Mouse (Mus musculus) intestine, postnatal 0 days (tissue): ENCODE data around the gene Fam160a1. TPM values are rescaled to one million over a fixed set of nuclear protein-coding genes. Genes with fewer than 3 reads are reported as not detected.

Experiments used
- ATAC-seq: fragments of 200-750 bp; cut with Nextera tagmentation; 2 replicates; pipeline ENCODE4 v1.8.0; 2017; ENCODE audit warnings: mild to moderate bottlenecking, moderate TSS enrichment, moderate library complexity
- H3K27ac ChIP-seq: fragments of 300-500 bp; sonication (generic); 2 replicates; pipeline ENCODE4 v1.5.1; 2014; ENCODE audit warnings: mild to moderate bottlenecking, low read depth, low read length, moderate library complexity
- H3K27me3 ChIP-seq: fragments of 300-500 bp; sonication (generic); replicated peaks from 2 replicates; pipeline ENCODE4 v1.6.1; 2014; ENCODE audit warnings: low read length, mixed read lengths; ENCODE audit not compliant: control insufficient read depth, insufficient read depth
- H3K36me3 ChIP-seq: fragments of 300-500 bp; sonication (generic); 2 replicates; pipeline ENCODE4 v1.6.1; 2014; ENCODE audit warnings: mild to moderate bottlenecking, moderate library complexity; ENCODE audit not compliant: control insufficient read depth, insufficient read depth
- H3K4me1 ChIP-seq: fragments of 300-500 bp; sonication (generic); replicated peaks from 2 replicates; pipeline ENCODE4 v1.6.1; 2014; ENCODE audit warnings: antibody characterized with exemption, low read length, mixed read lengths; ENCODE audit not compliant: control insufficient read depth, insufficient read depth
- H3K4me2 ChIP-seq: fragments of 300-500 bp; sonication (generic); replicated peaks from 2 replicates; pipeline ENCODE4 v1.6.1; 2014; ENCODE audit warnings: low read depth, mild to moderate bottlenecking, moderate library complexity
- H3K4me3 ChIP-seq: fragments of 300-500 bp; sonication (generic); 2 replicates; pipeline ENCODE4 v1.5.1; 2014; ENCODE audit warnings: low read depth, low read length
- H3K9ac ChIP-seq: fragments of 300-500 bp; sonication (generic); 2 replicates; pipeline ENCODE4 v1.6.1; 2014; ENCODE audit warnings: mild to moderate bottlenecking, low read depth, low read length
- H3K9me3 ChIP-seq: fragments of 300-500 bp; sonication (generic); 2 replicates; pipeline ENCODE4 v1.6.1; 2016; ENCODE audit warnings: mixed run types; ENCODE audit not compliant: control insufficient read depth
- CTCF ChIP-seq: sonication (generic); IDR thresholded peaks from 2 replicates; pipeline ENCODE4 v1.5.1; 2016; ENCODE audit warnings: low read depth, mild to moderate bottlenecking, control low read depth, antibody characterized with exemption, moderate library complexity
- WGBS: fragments of 180-500 bp; shearing (Covaris S2); extraction: QIAGEN DNeasy Blood & Tissue Kit; methylation state at CpG from one replicate; pipeline ENCODE4 v1.1.7; 2014; 5-methylcytosine and 5-hydroxymethylcytosine counted together
- polyA plus RNA-seq: library from polyadenylated mRNA; unstranded; fragments of >200 nt; fragmentation: Nextera tagmentation; extraction: Ambion mirVana; gene quantifications from 2 replicates; pipeline ENCODE4 v1.2.1, GENCODE M21; 2015

Fam160a1 gene
- polyA plus RNA-seq, 1 experiment from 2014 or later = 2.6 TPM

DNA sequence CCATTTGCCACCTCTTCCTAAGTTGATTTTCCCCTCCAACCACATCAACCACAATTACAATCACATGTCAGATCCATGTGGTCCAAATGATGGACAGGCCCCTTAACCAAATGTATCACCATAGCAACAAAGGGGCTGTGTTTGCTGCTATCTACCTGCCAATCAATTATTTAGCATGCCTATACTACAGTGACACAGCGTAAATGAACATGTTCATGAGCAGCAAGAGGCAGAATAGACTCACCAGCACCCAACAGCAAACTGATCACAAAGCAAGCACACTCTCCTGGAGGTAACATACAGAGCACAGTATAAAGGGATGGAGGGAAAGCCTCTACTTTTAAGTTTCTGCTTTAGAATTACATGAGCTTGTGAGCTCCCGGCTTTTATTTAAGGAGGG lies 36.8 kb downstream of the Fam160a1 start:
- no peak overlapping the region for H3K9ac ChIP-seq
- no peaks in the 10 kb centered on the region for H3K36me3 ChIP-seq
- WGBS = 64% methylated on average over 2 of the region's 2 CpGs
- no peak overlapping the region for H3K4me2 ChIP-seq
- no peak for ATAC-seq
- no peak overlapping the region for H3K4me3 ChIP-seq
- no peak overlapping the region for H3K27ac ChIP-seq
- H3K9me3 ChIP-seq = no peaks in the 10 kb centered on the region
- H3K27me3 ChIP-seq = no peaks in the 10 kb centered on the region
- TF ChIP-seq CTCF = no peak
- H3K4me1 ChIP-seq = no peaks in the 10 kb centered on the region

- Histone ChIP-seq H3K4me3 (no peak overlapping the region), H3K9ac (no peak overlapping the region), H3K27ac (no peak overlapping the region), H3K36me3 (no peaks in the 10 kb centered on the region), H3K4me1 (no peaks in the 10 kb centered on the region), H3K9me3 (no peaks in the 10 kb centered on the region), H3K4me2 (no peak overlapping the region), H3K27me3 (no peaks in the 10 kb centered on the region)
- ATAC-seq = no peak
- 64% methylated on average over 2 of the region's 2 CpGs for WGBS
- TF ChIP-seq CTCF = no peak
Observed at GRCm38 (mm10) chr3:85777841-85778240, 39.2 kb downstream of the Fam160a1 start.

- Histone ChIP-seq H3K27me3 (no peaks in the 10 kb centered on the region), H3K4me1 (no peaks in the 10 kb centered on the region), H3K36me3 (no peaks in the 10 kb centered on the region), H3K27ac (no peak overlapping the region), H3K4me3 (no peak overlapping the region), H3K4me2 (no peak overlapping the region), H3K9me3 (no peaks in the 10 kb centered on the region), H3K9ac (no peak overlapping the region)
- TF ChIP-seq CTCF = no peak
- ATAC-seq = no peak
- 86% methylated on average over 4 of the region's 4 CpGs for WGBS
Observed at GRCm38 (mm10) chr3:85777356-85777755, 39.7 kb downstream of the Fam160a1 start.

- Histone ChIP-seq H3K4me1 (no peaks in the 10 kb centered on the region), H3K4me2 (no peak overlapping the region), H3K4me3 (no peak overlapping the region), H3K36me3 (no peaks in the 10 kb centered on the region), H3K9me3 (no peaks in the 10 kb centered on the region), H3K27me3 (no peaks in the 10 kb centered on the region), H3K9ac (no peak overlapping the region), H3K27ac (no peak overlapping the region)
- TF ChIP-seq CTCF = no peak
- WGBS = 78% methylated on average over 10 of the region's 10 CpGs
- ATAC-seq = no peak
Observed at GRCm38 (mm10) chr3:85776707-85777106, 40.4 kb downstream of the Fam160a1 start.

DNA sequence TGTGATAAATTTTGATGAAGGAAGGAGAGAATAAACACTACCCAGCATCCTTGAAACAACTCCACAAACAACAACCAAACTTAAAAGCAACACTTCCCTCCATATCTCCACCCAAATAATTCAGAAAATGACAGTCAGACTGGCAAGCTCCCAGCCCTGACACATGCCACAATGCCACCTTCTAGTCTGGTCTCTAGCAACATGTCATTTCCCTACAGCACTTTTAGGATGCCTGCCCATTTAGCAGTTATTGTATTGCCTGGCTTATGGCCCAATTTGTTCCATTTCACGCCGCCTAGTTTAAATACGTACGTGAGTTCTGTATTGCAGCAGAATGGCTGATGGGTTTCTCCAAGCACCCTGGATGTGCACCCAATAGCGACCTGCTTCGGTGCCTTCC lies 41.0 kb downstream of the Fam160a1 start:
- TF ChIP-seq CTCF = no peak
- Histone ChIP-seq H3K36me3 (no peaks in the 10 kb centered on the region), H3K9me3 (no peaks in the 10 kb centered on the region), H3K9ac (no peak overlapping the region), H3K4me2 (no peak overlapping the region), H3K4me1 (no peaks in the 10 kb centered on the region), H3K27ac (no peak overlapping the region), H3K27me3 (no peaks in the 10 kb centered on the region), H3K4me3 (no peak overlapping the region)
- WGBS = 74% methylated on average over 6 of the region's 6 CpGs
- no peak for ATAC-seq

DNA sequence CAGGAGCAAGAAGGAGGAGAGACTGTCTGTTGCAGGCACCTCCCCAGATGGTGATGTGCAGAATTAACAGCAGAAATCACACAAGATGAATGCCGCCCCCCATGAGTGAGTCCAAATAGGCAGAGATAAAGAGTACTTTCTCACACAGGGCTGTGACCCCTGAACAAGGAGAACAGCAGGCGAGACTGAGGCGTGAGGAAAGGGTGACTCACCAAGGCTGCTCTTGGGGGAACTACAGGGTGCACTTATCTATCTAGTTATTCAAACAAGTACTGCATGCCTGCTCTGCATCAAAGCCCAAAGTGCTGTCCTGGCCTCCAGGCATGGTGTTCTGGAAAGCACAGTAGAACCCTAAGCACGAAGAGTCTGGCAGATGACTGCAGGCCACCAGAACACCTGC lies 43.2 kb downstream of the Fam160a1 start:
- no peak for TF ChIP-seq CTCF
- WGBS = 35% methylated on average over 4 of the region's 4 CpGs
- no peak overlapping the region for H3K4me2 ChIP-seq
- H3K27ac ChIP-seq = no peak overlapping the region
- no peak for ATAC-seq
- no peak overlapping the region for H3K4me3 ChIP-seq
- H3K4me1 ChIP-seq = no peaks in the 10 kb centered on the region
- no peaks in the 10 kb centered on the region for H3K27me3 ChIP-seq
- H3K36me3 ChIP-seq = no peaks in the 10 kb centered on the region
- H3K9ac ChIP-seq = no peak overlapping the region
- H3K9me3 ChIP-seq = no peaks in the 10 kb centered on the region

DNA sequence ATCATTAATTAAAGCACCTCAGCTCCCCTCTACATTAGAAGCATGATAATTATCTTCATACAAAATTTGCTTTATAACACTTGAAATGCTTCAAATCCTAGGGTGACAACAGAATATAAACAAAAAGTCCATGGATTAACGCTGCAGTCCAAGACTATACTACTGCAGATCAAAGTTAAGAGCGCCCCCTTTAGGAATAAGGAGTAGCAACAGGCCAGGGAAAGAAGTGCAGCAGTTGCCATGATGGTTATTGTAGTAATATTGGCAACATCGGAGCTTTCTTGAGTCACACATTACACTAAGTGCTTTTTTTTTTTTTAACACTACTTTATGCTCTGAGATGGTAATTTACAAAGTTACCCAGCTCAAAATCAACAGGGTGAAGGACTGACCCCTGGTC lies 43.7 kb downstream of the Fam160a1 start:
- no peak overlapping the region for H3K4me3 ChIP-seq
- ATAC-seq = no peak
- TF ChIP-seq CTCF = peak; percentile 66
- no peak overlapping the region for H3K4me2 ChIP-seq
- H3K4me1 ChIP-seq = no peaks in the 10 kb centered on the region
- no peak overlapping the region for H3K9ac ChIP-seq
- H3K36me3 ChIP-seq = no peaks in the 10 kb centered on the region
- 50% methylated on average over 3 of the region's 3 CpGs for WGBS
- no peaks in the 10 kb centered on the region for H3K9me3 ChIP-seq
- no peaks in the 10 kb centered on the region for H3K27me3 ChIP-seq
- H3K27ac ChIP-seq = no peak overlapping the region
